Mouse (Mus musculus): ENCODE measurements around the gene Snx6. TPM values are rescaled to one million over a fixed set of nuclear protein-coding genes. Genes with fewer than 3 reads are reported as not detected.
"Not testable (repeated sequence)": the region's sequence is repeated elsewhere in the genome, so short reads cannot be mapped to it uniquely, and the experiment has no call there.

The Snx6 gene
- polyA plus RNA-seq, 1 experiment from 2014 or later, result 194 TPM

DNA sequence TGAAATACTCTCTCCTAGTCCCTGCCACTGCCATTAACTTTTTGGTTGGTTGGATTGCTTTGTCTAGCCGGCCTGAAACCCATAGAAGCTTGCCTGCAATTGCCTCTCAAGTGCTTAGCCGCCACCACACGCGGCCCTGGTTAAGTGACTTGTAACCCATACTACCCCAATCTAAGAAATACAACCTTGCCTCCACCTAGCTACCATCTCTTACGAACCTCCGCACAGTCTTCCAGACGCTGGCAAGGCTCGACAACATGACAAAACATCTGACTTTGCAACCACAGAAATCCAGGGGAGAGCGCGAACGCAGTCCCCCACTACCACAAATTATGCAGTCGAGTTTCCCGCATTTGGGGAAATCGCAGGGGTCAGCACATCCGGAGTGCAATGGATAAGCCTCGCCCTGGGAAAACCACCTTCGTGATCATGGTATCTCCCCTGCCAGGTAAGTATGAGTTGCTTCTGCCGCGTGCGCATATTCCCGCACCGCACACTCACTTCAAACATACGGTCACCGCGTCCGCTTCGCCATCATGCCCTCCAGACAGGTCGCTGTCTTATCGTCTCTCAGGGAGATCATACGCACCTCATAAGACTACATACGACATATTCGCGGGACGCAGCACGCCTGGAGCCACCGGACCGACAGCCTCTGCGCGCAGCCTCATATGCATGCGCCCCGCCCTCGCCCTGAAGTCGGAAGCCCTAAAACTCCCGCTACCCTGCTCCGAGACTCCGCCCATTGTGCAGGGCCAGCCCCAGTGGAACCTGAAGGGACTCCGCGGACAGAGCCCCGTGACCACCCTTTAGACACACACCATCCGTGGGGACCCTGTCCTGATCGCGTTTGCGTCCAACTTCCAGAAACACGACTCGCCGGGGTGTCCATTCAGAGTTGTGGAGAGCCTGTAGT lies 76.4 kb downstream of the Snx6 start:
- not testable (repeated sequence) for H3K9me3 ChIP-seq; H3K4me1 ChIP-seq; H3K27ac ChIP-seq; H3K4me3 ChIP-seq; H3K36me3 ChIP-seq; H3K4me2 ChIP-seq (replicated peaks); H3K9ac ChIP-seq; H3K27me3 ChIP-seq
- WGBS, result no CpG with 5 or more reads among the region's 56 CpGs
- ATAC-seq (ENCODE audit: low FRiP score, low read depth), result peak; percentile 93

DNA sequence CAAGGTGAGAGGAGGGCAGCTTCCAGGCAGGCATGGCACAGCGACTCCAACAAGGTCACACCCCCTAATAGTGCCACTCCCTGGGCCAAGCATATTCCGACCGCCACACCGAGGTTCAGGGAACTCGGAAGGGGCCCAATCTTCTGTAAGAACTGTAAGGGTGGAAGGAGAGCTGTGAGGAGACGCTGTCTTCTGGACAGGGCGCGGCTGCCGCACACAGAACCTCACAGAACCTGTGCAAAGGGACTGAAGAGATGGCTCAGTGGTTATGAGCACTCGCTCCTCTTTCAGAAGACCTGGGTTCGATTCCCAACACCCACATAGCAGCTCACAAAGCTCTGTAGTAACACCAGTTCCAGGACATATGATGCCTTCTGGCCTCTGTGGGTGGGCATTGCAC lies 78.0 kb downstream of the Snx6 start:
- not testable (repeated sequence) for ATAC-seq (ENCODE audit: low FRiP score, low read depth); H3K9ac ChIP-seq

DNA sequence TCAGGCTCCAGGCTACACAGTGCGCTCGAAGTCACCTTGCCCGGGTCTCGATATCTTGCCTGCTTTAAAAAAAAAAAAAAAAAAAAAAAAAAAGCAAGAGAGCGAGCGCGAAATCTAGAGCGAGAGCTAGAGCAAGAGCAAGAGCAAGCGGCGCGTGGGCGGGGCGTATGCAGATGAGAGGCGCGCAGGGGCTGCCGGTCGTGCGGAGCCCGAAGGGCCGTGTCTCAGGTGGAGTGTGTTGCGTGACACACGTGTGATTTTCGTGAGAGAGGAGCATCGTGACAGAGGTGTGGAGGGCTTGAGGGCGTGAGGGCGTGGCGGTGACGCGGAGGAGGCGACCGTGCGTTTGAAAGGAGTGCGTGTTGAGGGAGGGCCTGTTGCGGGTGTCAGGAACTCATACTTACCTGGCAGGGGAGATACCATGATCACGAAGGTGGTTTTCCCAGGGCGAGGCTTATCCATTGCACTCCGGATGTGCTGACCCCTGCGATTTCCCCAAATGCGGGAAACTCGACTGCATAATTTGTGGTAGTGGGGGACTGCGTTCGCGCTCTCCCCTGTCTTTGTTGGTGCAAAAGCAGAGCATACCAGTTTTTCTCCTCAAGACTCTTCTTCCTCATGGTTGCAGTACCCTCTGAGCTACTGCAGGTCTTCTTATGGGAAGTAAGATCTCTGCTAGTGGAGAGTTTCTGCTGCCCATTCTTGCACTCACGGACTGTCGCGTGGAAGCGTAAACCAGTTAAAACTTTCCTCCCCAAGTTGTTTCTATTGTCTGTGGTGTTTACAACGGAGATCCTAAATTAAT lies 81.5 kb downstream of the Snx6 start:
- not testable (repeated sequence) for H3K4me2 ChIP-seq (replicated peaks); H3K27me3 ChIP-seq; H3K36me3 ChIP-seq; H3K4me1 ChIP-seq; H3K9me3 ChIP-seq; H3K4me3 ChIP-seq; H3K9ac ChIP-seq; H3K27ac ChIP-seq
- peak; percentile 48 for ATAC-seq (ENCODE audit: low FRiP score, low read depth)
- 0% methylated on average over 6 of the region's 48 CpGs for WGBS

More for the DNA sequence above, 78.0 kb downstream of the Snx6 start:
- not testable (repeated sequence) for H3K4me1 ChIP-seq; H3K36me3 ChIP-seq; H3K9me3 ChIP-seq; H3K27me3 ChIP-seq; H3K4me2 ChIP-seq (replicated peaks); H3K27ac ChIP-seq; H3K4me3 ChIP-seq
- 83% methylated on average over 3 of the region's 11 CpGs for whole genome bisulfite sequencing

DNA sequence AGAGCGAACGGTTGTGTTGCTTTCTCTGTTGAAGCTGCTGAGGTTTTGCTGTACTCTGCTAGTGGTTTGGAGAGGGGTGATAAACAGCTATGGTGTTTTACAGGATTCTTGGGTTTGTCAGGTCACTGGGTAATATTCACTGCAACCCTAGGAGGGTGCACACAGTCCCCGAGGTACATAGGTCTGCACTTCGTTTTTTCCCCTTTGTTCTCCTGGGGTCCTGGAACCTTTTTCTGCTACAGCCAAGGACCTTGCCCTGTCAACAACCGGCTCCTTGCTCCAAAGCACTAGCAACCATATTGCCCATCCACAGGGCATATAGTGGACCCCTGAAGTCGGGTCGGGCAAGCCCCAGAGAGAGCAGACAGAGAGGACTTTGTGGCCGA lies 85.0 kb downstream of the Snx6 start:
- not testable (repeated sequence) for H3K9me3 ChIP-seq; H3K9ac ChIP-seq; H3K27ac ChIP-seq; H3K36me3 ChIP-seq; H3K27me3 ChIP-seq; H3K4me3 ChIP-seq; H3K4me2 ChIP-seq (replicated peaks); H3K4me1 ChIP-seq
- WGBS, result 0% methylated on average over 3 of the region's 8 CpGs
- ATAC-seq (ENCODE audit: low FRiP score, low read depth), result peak; percentile 88

DNA sequence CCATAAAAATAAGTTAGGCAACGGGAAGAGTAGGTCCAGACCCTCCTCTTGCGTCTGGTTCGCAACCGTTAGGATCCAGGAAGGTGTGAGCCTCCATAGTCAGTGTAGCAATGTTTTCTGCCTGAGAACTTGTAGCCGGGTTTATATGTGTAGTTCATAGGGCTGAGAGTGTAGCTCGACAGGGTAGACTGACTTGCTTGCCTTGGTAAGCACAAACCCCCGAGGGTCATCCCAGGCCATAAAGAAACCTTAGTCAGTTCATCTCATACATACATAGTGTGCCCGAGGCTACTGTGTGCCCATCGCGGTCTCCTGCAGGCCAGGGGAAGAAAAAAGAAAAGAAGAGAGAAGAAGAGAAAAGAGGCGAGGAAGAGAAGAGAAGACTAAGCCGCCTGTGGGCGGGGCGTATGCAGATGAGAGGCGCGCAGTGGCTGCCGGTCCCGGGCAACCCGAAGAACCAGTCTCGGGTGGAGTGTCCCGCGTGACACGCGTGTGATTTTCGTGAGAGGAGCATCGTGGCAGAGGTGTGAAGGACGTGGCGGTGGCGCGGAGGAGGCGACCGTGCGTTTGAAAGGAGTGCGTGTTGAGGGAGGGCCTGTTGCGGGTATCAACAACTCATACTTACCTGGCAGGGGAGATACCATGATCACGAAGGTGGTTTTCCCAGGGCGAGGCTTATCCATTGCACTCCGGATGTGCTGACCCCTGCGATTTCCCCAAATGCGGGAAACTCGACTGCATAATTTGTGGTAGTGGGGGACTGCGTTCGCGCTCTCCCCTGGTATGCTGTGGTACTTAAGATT lies 85.6 kb downstream of the Snx6 start:
- H3K27ac ChIP-seq; H3K9me3 ChIP-seq; H3K27me3 ChIP-seq; H3K4me1 ChIP-seq; H3K36me3 ChIP-seq; H3K4me3 ChIP-seq; H3K9ac ChIP-seq; H3K4me2 ChIP-seq (replicated peaks): not testable (repeated sequence)
- ATAC-seq (ENCODE audit: low FRiP score, low read depth), result peak; percentile 59
- WGBS, result 0% methylated on average over 12 of the region's 44 CpGs

DNA sequence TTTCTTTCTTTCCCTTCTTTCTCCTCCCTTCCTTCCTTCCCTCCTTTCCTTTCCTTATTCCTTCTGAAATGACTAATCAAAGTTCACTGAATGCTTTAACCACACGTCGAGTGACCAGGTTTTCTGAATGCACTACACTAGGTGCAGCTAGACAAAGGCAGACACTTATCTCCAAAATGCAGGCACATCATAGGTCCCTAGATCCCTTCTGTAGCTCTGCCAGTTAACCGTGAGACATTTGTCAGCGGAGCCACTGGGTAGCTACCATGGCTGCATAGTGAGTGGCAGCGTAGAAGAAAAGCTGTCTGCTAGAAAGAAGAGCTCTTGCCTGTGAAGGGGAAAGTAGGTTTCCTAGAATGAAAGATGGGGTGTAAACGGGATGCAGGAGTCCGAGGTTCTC lies 96.1 kb downstream of the Snx6 start:
- Histone ChIP-seq H3K4me2 (replicated peaks) (no peak overlapping the region), H3K4me3 (no peak overlapping the region), H3K27ac (no peak overlapping the region), H3K27me3 (no peaks in the 10 kb centered on the region), H3K36me3 (no peaks in the 10 kb centered on the region), H3K4me1 (peaks cover 5% of the 10 kb centered on the region), H3K9ac (no peak overlapping the region), H3K9me3 (no peaks in the 10 kb centered on the region)
- 67% methylated on average over 7 of the region's 7 CpGs for WGBS
- ATAC-seq (ENCODE audit: low FRiP score, low read depth), result no peak

DNA sequence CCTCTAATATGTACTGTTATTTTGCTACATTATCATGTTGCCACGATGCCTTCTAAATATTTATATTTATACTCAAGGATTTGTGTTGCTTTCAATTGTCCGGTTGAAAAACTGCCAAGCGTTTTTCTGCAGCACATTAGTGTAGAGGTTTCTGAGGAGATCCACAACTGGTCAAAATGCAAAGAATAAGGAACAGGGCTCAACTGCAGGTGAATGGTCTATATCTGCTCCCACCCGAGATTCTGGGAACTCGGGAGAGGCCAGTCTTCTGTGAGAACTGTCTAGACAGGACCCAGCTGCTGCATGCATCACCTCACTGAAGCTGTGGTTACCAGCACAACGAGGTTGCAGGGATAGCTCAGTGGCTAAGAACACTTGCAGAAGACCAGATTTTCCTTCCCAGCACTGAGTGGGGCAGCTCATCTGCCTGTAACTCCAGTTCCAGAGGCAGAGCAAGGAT lies 97.7 kb downstream of the Snx6 start:
- Histone ChIP-seq H3K27ac (peak overlapping the region; percentile 59; the same call in 1 of the 2 replicates), H3K9me3 (no peaks in the 10 kb centered on the region), H3K36me3 (no peaks in the 10 kb centered on the region), H3K4me3 (no peak overlapping the region), H3K27me3 (no peaks in the 10 kb centered on the region), H3K4me2 (replicated peaks) (no peak overlapping the region), H3K4me1 (peaks cover 7% of the 10 kb centered on the region), H3K9ac (no peak overlapping the region)
- WGBS, result 55% methylated on average over 6 of the region's 6 CpGs
- no peak for ATAC-seq (ENCODE audit: low FRiP score, low read depth)

DNA sequence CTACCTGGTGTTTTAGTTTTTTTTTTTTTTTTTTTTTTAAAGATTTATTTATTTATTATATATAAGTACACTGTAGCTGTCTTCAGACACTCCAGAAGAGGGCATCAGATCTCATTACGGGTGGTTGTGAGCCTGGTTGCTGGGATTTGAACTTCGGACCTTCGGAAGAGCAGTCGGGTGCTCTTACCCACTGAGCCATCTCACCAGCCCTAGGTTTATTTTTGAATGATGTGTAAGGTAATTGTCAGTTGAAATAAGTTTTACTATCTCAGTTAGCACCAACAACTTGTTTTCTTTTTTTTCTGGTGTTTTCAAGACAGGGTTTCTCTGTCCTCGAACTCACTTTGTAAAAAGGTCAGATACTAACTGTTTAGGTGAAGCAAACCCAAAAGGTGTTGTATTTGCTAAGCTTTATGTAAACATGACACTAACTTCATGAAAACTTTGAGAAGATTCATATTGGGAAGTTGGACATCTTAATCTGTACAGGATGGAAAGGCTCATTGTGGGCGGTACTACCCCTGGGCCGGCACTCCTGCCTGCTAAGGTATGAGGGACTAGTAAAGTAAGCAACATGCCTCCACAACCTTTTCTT lies 98.4 kb downstream of the Snx6 start:
- Histone ChIP-seq H3K27me3 (no peaks in the 10 kb centered on the region), H3K27ac (peak overlapping the region; percentile 48; the same call in 1 of the 2 replicates), H3K9ac (no peak overlapping the region), H3K4me3 (no peak overlapping the region), H3K36me3 (peaks cover 2% of the 10 kb centered on the region; the same call in 1 of the 2 replicates), H3K9me3 (no peaks in the 10 kb centered on the region), H3K4me1 (peaks cover 7% of the 10 kb centered on the region), H3K4me2 (replicated peaks) (no peak overlapping the region)
- peak; percentile 71; the same call in 1 of the 2 replicates for ATAC-seq (ENCODE audit: low FRiP score, low read depth)
- WGBS, result 6% methylated on average over 7 of the region's 7 CpGs

Other genes with a start within 250 kb of the Snx6 start
- 219 and 235 TPM in 2 replicates for gene Sptssa, start 139.1 kb downstream of the Snx6 start, polyA plus RNA-seq (2015; fragmentation: Nextera tagmentation; extraction: Ambion mirVana)
- gene Eapp, start 99.8 kb downstream of the Snx6 start, polyA plus RNA-seq (2015; fragmentation: Nextera tagmentation; extraction: Ambion mirVana), result 72.8 and 79.7 TPM in 2 replicates
- gene Cfl2, start 67.2 kb upstream of the Snx6 start, polyA plus RNA-seq (2015; fragmentation: Nextera tagmentation; extraction: Ambion mirVana), result 184 and 187 TPM in 2 replicates
- gene Gm20403, start 190.8 kb upstream of the Snx6 start, polyA plus RNA-seq (2015; fragmentation: Nextera tagmentation; extraction: Ambion mirVana), result not detected in 2 replicates
- gene Baz1a, start 218.6 kb upstream of the Snx6 start, polyA plus RNA-seq (2015; fragmentation: Nextera tagmentation; extraction: Ambion mirVana), result 21.6 and 23.7 TPM in 2 replicates

All from limb, embryonic 13.5 days (tissue).